Mouse (Mus musculus): ENCODE data around the gene Sept10. TPM values are rescaled to one million over a fixed set of nuclear protein-coding genes. Genes with fewer than 3 reads are reported as not detected.

Gene Sept10
- polyA plus RNA-seq (2015; fragmentation: Illumina TruSeq; extraction: RNeasy Lipid Tissue Mini Kit (QIAGEN cat#74804); ENCODE audit: insufficient read depth, low read depth, low replicate concordance), result 2.0 TPM

DNA sequence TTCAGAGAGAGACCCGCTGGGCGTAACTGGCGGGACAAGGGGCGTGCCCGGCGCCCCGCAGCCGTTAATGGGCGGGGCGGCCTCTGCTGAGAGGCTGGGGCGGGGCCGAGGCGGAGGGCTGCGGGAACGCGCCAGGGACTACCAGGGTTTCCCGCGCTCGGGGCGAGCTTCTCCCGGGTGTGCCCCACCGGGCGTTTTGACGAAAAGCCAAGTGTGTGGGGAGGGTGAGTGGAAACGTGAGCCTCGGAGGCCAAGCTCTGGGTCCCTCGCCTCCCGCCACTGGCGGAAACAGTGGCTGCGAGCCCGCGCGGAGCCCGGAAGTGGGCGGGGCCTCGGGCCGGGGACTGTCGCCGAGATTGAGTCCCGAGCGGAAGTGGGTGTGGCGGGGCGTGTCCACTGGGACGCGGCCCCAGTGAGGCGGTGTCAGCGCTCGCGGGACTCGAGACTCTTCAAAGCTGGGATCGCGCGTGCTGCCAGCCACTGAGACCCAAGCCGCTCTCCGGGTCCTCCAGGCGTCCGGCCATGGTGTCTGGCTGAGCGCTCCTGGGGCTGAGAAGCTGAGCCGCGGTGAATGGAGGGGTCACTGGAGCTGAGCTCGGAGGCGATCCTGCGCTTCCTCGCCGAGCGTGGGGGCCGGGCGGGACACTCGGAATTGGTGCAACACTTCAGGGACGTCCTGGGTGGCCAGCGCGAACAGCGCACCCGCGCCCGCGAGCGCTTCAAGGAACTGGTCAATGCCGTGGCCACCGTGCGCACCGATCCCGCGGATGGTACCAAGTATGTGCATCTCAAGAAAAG is at the start of gene Sept10, which contains the start of gene Sowahc:
Gene Sept10, minus strand, starts transcription at position 375 of the 798 bp plus-strand sequence.
Gene Sowahc, plus strand, starts transcription at position 481 of the 798 bp plus-strand sequence.

Other genes starting within 250 kb of the Sept10 start
- 2.4 TPM for gene Sowahc, start 106 bp upstream of the Sept10 start, polyA plus RNA-seq (2015; fragmentation: Illumina TruSeq; extraction: RNeasy Lipid Tissue Mini Kit (QIAGEN cat#74804); ENCODE audit: insufficient read depth, low read depth, low replicate concordance)
- 9.5 TPM for gene P4ha1, start 101.4 kb upstream of the Sept10 start, polyA plus RNA-seq (2015; fragmentation: Illumina TruSeq; extraction: RNeasy Lipid Tissue Mini Kit (QIAGEN cat#74804); ENCODE audit: insufficient read depth, low read depth, low replicate concordance)
- not detected for gene Gm10273, start 173.8 kb upstream of the Sept10 start, polyA plus RNA-seq (2015; fragmentation: Illumina TruSeq; extraction: RNeasy Lipid Tissue Mini Kit (QIAGEN cat#74804); ENCODE audit: insufficient read depth, low read depth, low replicate concordance)
- not detected for gene Pla2g12b, start 181.8 kb upstream of the Sept10 start, polyA plus RNA-seq (2015; fragmentation: Illumina TruSeq; extraction: RNeasy Lipid Tissue Mini Kit (QIAGEN cat#74804); ENCODE audit: insufficient read depth, low read depth, low replicate concordance)
- not detected for gene Oit3, start 219.9 kb upstream of the Sept10 start, polyA plus RNA-seq (2015; fragmentation: Illumina TruSeq; extraction: RNeasy Lipid Tissue Mini Kit (QIAGEN cat#74804); ENCODE audit: insufficient read depth, low read depth, low replicate concordance)